Mouse (Mus musculus) embryonic facial prominence, embryonic 14.5 days (tissue): ENCODE measurements around the gene Tbc1d10b. TPM values are rescaled to one million over a fixed set of nuclear protein-coding genes. Genes with fewer than 3 reads are reported as not detected.
A peak's percentile ranks its signal among the peaks of the same experiment; 100 is the strongest.
"Not testable (repeated sequence)": the region's sequence is repeated elsewhere in the genome, so short reads cannot be mapped to it uniquely, and the experiment has no call there.

Experiments
- ATAC-seq: fragments of 200-750 bp; cut with Nextera tagmentation; 2 replicates; pipeline ENCODE4 v1.8.0; 2017; ENCODE audit warnings: low read depth, moderate number of reproducible peaks, moderate TSS enrichment
- DNase-seq: peaks from one replicate; pipeline ENCODE4 v3.0.0-alpha.2; 2015; ENCODE audit warnings: low spot score
- H3K27ac ChIP-seq: fragments of 300-500 bp; sonication (generic); replicated peaks from 2 replicates; pipeline ENCODE4 v1.5.1; 2014; ENCODE audit warnings: low read depth, mild to moderate bottlenecking, low read length, moderate library complexity
- H3K27me3 ChIP-seq: fragments of 300-500 bp; sonication (generic); replicated peaks from 2 replicates; pipeline ENCODE4 v1.6.1; 2014; ENCODE audit warnings: low read length; ENCODE audit not compliant: control insufficient read depth, insufficient read depth
- H3K36me3 ChIP-seq: fragments of 300-500 bp; sonication (generic); 2 replicates; pipeline ENCODE4 v1.6.1; 2014; ENCODE audit warnings: low read length, mixed read lengths; ENCODE audit not compliant: control insufficient read depth, insufficient read depth
- H3K4me1 ChIP-seq: fragments of 300-500 bp; sonication (generic); 2 replicates; pipeline ENCODE4 v1.6.1; 2014; ENCODE audit warnings: antibody characterized with exemption, low read length; ENCODE audit not compliant: control insufficient read depth, insufficient read depth
- H3K4me2 ChIP-seq: fragments of 300-500 bp; sonication (generic); 2 replicates; pipeline ENCODE4 v1.6.1; 2014; ENCODE audit warnings: low read depth, mild to moderate bottlenecking, low read length, moderate library complexity, mixed read lengths
- H3K4me3 ChIP-seq: fragments of 300-500 bp; sonication (generic); 2 replicates; pipeline ENCODE4 v1.5.1; 2014; ENCODE audit warnings: low read depth, mild to moderate bottlenecking, low read length
- H3K9ac ChIP-seq: fragments of 300-500 bp; sonication (generic); 2 replicates; pipeline ENCODE4 v1.6.1; 2014; ENCODE audit warnings: low read depth, mild to moderate bottlenecking, low read length, moderate library complexity, mixed read lengths
- H3K9me3 ChIP-seq: fragments of 300-500 bp; sonication (generic); 2 replicates; pipeline ENCODE4 v1.6.1; 2016; ENCODE audit warnings: low read length; ENCODE audit not compliant: control insufficient read depth
- WGBS: fragments of 180-500 bp; shearing (Covaris S2); extraction: QIAGEN DNeasy Blood & Tissue Kit; methylation state at CpG from one replicate; pipeline ENCODE4 v1.1.7; 2014; 5-methylcytosine and 5-hydroxymethylcytosine counted together
- polyA plus RNA-seq: library from polyadenylated mRNA; unstranded; fragments of >200 nt; fragmentation: Nextera tagmentation; extraction: Ambion mirVana; gene quantifications from 2 replicates; pipeline ENCODE4 v1.2.1, GENCODE M21; 2014

Gene Tbc1d10b
- 25.0 and 27.1 TPM in 2 replicates for polyA plus RNA-seq

- Histone ChIP-seq H3K27me3 (no peaks in the 10 kb centered on the region), H3K9ac (peak within 1 kb of the TSS; percentile 96), H3K9me3 (no peaks in the 10 kb centered on the region), H3K27ac (peak within 1 kb of the TSS; percentile 86), H3K4me2 (peak within 1 kb of the TSS; percentile 85), H3K4me1 (peaks cover 17% of the 10 kb centered on the region), H3K36me3 (peaks cover 9% of the 10 kb centered on the region; the same call in 1 of the 2 replicates), H3K4me3 (peak within 1 kb of the TSS; percentile 90)
- ATAC-seq = no peak
- no peak for DNase-seq
- no CpG with 5 or more reads among the region's 44 CpGs for WGBS
These were observed at the start of gene Tbc1d10b for GRCm38 (mm10) chr7:127208295-127208552. TSS of gene Tbc1d10b (minus strand) at chr7:127208468.

GRCm38 (mm10) chr7:127256518-127256917, 48.2 kb upstream of the Tbc1d10b start:
- no peak overlapping the region for H3K4me2 ChIP-seq
- ATAC-seq (no peak), DNase-seq (no peak)
- WGBS = 88% methylated on average over 5 of the region's 5 CpGs
- H3K27me3 ChIP-seq = no peaks in the 10 kb centered on the region
- H3K4me1 ChIP-seq = peaks cover 6% of the 10 kb centered on the region; the same call in 1 of the 2 replicates
- H3K36me3 ChIP-seq = peaks cover 24% of the 10 kb centered on the region
- H3K9me3 ChIP-seq = no peaks in the 10 kb centered on the region
- no peak overlapping the region for H3K4me3 ChIP-seq
- no peak overlapping the region for H3K27ac ChIP-seq
- H3K9ac ChIP-seq = no peak overlapping the region

GRCm38 (mm10) chr7:127255965-127256364, 47.7 kb upstream of the Tbc1d10b start:
- no peak for DNase-seq

GRCm38 (mm10) chr7:127255008-127255407, 46.7 kb upstream of the Tbc1d10b start:
- H3K9me3 ChIP-seq = no peaks in the 10 kb centered on the region
- DNase-seq (no peak), ATAC-seq (no peak)
- H3K9ac ChIP-seq = peak overlapping the region; percentile 64
- 30% methylated on average over 4 of the region's 4 CpGs for WGBS
- H3K4me2 ChIP-seq = peak overlapping the region; percentile 66
- H3K4me1 ChIP-seq = peaks cover 6% of the 10 kb centered on the region; the same call in 1 of the 2 replicates
- H3K27me3 ChIP-seq = no peaks in the 10 kb centered on the region
- H3K27ac ChIP-seq = no peak overlapping the region
- peaks cover 30% of the 10 kb centered on the region for H3K36me3 ChIP-seq
- peak overlapping the region; percentile 60 for H3K4me3 ChIP-seq

More at GRCm38 (mm10) chr7:127255965-127256364, 47.7 kb upstream of the Tbc1d10b start:
- Histone ChIP-seq H3K27me3 (no peaks in the 10 kb centered on the region), H3K4me2 (no peak overlapping the region), H3K36me3 (peaks cover 28% of the 10 kb centered on the region), H3K4me1 (peaks cover 6% of the 10 kb centered on the region; the same call in 1 of the 2 replicates), H3K9me3 (no peaks in the 10 kb centered on the region), H3K27ac (no peak overlapping the region), H3K4me3 (no peak overlapping the region), H3K9ac (no peak overlapping the region)
- no peak for ATAC-seq
- WGBS = 91% methylated on average over 2 of the region's 2 CpGs

- H3K4me2 ChIP-seq = peak overlapping the region; percentile 66
- 0 out of 2 replicates have a peak, but pooled peaks cover 6% of the 10 kb centered on the region for H3K4me1 ChIP-seq
- H3K27ac ChIP-seq = peak overlapping the region; percentile 70
- peaks cover 40% of the 10 kb centered on the region for H3K36me3 ChIP-seq
- no peaks in the 10 kb centered on the region for H3K9me3 ChIP-seq
- 2% methylated on average over 42 of the region's 136 CpGs for WGBS
- H3K4me3 ChIP-seq = peak overlapping the region; percentile 60
- ATAC-seq (peak; percentile 97), DNase-seq (peak; percentile 99)
- H3K9ac ChIP-seq = peak overlapping the region; percentile 64
- H3K27me3 ChIP-seq = no peaks in the 10 kb centered on the region
These were observed 45.8 kb upstream of the Tbc1d10b start for GRCm38 (mm10) chr7:127253821-127254769.

DNA sequence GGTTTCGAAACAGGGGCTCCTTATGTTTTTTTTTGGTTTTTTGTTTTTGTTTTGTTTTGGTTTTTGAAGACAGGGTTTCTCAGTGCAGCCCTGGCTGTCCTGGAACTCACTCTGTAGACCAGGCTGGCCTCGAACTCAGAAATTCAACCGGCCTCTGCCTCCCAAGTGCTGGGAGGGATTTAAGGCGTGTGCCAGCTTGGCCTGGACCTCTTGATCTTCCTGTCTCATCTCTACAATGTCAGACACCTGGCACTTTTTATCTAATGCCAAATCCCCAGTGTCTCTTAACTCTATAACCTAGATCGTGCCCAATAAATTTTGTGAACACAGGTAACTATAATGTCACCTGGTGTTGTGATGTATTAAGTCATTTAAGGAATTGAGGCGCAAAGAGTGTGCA, 45.1 kb upstream of the Tbc1d10b start:
- WGBS = 77% methylated on average over 6 of the region's 6 CpGs
- Histone ChIP-seq H3K9me3 (no peaks in the 10 kb centered on the region), H3K4me1 (0 out of 2 replicates have a peak, but pooled peaks cover 6% of the 10 kb centered on the region), H3K4me3 (peak overlapping the region; percentile 60), H3K27ac (peak overlapping the region; percentile 70), H3K4me2 (peak overlapping the region; percentile 66), H3K27me3 (no peaks in the 10 kb centered on the region), H3K36me3 (peaks cover 44% of the 10 kb centered on the region), H3K9ac (peak overlapping the region; percentile 64)
- no peak for ATAC-seq
- DNase-seq = no peak

DNA sequence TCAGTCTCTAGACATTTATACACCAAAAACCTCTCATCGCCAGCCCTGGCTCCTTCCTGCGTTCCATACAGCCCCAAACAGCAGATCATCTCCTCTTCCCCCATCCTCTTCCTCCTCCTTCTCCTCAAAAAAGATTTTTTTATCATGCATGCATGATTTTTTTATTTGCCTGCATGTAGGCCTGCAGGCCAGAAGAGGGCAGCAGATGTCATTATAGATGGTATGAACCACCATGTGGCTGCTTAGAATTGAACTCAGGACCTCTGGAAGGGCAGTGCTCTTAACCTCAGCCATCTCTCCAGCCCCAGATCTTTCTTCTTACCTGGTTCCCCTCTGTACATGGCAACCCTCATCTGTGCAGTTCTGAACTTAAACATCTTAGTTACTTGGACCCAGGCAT, 44.1 kb upstream of the Tbc1d10b start:
- Histone ChIP-seq H3K27me3 (no peaks in the 10 kb centered on the region), H3K4me2 (no peak overlapping the region), H3K4me3 (no peak overlapping the region), H3K9me3 (no peaks in the 10 kb centered on the region), H3K4me1 (0 out of 2 replicates have a peak, but pooled peaks cover 6% of the 10 kb centered on the region), H3K27ac (0 out of 2 replicates have a peak overlapping the region, but pooled peaks have one; percentile 15), H3K9ac (no peak overlapping the region), H3K36me3 (peaks cover 49% of the 10 kb centered on the region)
- ATAC-seq (no peak), DNase-seq (peak; percentile 38)
- 81% methylated on average over 2 of the region's 2 CpGs for WGBS

DNA sequence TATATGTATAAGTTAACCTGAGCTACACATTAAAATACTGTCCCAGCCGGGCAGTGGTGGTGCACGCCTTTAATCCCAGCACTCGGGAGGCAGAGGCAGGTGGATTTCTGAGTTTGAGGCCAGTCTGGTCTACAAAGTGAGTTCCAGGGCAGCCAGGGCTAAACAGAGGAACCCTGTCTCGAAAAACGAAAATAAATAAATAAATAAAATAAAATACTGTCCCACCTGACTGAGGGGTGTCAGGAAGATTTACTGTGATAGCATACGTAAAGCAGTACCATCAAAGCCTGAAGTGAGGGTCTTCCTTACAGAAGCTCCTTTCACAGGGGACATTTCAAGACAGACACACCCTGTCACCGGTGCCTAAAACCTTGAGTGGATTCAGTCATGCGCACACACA, 42.2 kb upstream of the Tbc1d10b start:
- H3K9me3 ChIP-seq, DNase-seq, H3K9ac ChIP-seq, H3K4me3 ChIP-seq, H3K27me3 ChIP-seq, ATAC-seq, H3K27ac ChIP-seq, H3K4me2 ChIP-seq: not testable (repeated sequence)
- Histone ChIP-seq H3K4me1 (peaks cover 16% of the 10 kb centered on the region), H3K36me3 (peaks cover 53% of the 10 kb centered on the region)
- 94% methylated on average over 8 of the region's 8 CpGs for WGBS
